Mouse (Mus musculus) adrenal gland, postnatal 10 days (tissue): ENCODE data around the gene Olfr161. TPM values are rescaled to one million over a fixed set of nuclear protein-coding genes. Genes with fewer than 3 reads are reported as not detected.
"Not testable (repeated sequence)": the region's sequence is repeated elsewhere in the genome, so short reads cannot be mapped to it uniquely, and the experiment has no call there.

Source experiments
- DNase-seq: peaks from one replicate; pipeline ENCODE4 v3.0.0; 2021; ENCODE audit warnings: mixed read lengths
- long read RNA-seq, 2 experiments: library from polyadenylated mRNA; stranded (forward); transcript quantifications; one replicate each; pipeline ENCODE4 v2.0.0; 2021
- total RNA-seq, 2 experiments: library from RNA; stranded (reverse); gene quantifications; 2 replicates each; pipeline ENCODE4 v1.2.3; 2021

The Olfr161 gene
- total RNA-seq: not detected
- long read RNA-seq, experiment 1: 0 reads
- long read RNA-seq, experiment 2: 0 reads

- DNase-seq: no peak
These were observed at the start of gene Olfr161 for GRCm38 (mm10) chr16:3590691-3591090. TSS of gene Olfr161 (plus strand) at chr16:3591042.

GRCm38 (mm10) chr16:3563553-3563952 lies 27.3 kb upstream of the Olfr161 start:
- no peak for DNase-seq

GRCm38 (mm10) chr16:3577658-3578057 lies 13.2 kb upstream of the Olfr161 start:
- not testable (repeated sequence) for DNase-seq

GRCm38 (mm10) chr16:3578227-3578848 lies 12.5 kb upstream of the Olfr161 start:
- DNase-seq: not testable (repeated sequence)

- peak; percentile 31 for DNase-seq
These were observed 40.5 kb downstream of the Olfr161 start for GRCm38 (mm10) chr16:3631376-3631775.

GRCm38 (mm10) chr16:3632572-3633361 lies 41.9 kb downstream of the Olfr161 start:
- peak; percentile 62 for DNase-seq

Other genes with a start within 250 kb of the Olfr161 start
- gene Mefv, start 127.1 kb downstream of the Olfr161 start, total RNA-seq: under 1 TPM; 0.15 TPM
- 10 to 100 TPM; 16.1 to 21.1 TPM for gene Zfp263, start 153.1 kb downstream of the Olfr161 start, total RNA-seq
- not detected for gene Olfr15, start 239.8 kb downstream of the Olfr161 start, total RNA-seq